Mouse (Mus musculus): ENCODE results near the gene Gbf1. TPM values are rescaled to one million over a fixed set of nuclear protein-coding genes. Genes with fewer than 3 reads are reported as not detected.
A peak's percentile ranks its signal among the peaks of the same experiment; 100 is the strongest.

Gene Gbf1
- total RNA-seq, 2 experiments from 2014 or later = 84.6 to 86.4 TPM

DNA sequence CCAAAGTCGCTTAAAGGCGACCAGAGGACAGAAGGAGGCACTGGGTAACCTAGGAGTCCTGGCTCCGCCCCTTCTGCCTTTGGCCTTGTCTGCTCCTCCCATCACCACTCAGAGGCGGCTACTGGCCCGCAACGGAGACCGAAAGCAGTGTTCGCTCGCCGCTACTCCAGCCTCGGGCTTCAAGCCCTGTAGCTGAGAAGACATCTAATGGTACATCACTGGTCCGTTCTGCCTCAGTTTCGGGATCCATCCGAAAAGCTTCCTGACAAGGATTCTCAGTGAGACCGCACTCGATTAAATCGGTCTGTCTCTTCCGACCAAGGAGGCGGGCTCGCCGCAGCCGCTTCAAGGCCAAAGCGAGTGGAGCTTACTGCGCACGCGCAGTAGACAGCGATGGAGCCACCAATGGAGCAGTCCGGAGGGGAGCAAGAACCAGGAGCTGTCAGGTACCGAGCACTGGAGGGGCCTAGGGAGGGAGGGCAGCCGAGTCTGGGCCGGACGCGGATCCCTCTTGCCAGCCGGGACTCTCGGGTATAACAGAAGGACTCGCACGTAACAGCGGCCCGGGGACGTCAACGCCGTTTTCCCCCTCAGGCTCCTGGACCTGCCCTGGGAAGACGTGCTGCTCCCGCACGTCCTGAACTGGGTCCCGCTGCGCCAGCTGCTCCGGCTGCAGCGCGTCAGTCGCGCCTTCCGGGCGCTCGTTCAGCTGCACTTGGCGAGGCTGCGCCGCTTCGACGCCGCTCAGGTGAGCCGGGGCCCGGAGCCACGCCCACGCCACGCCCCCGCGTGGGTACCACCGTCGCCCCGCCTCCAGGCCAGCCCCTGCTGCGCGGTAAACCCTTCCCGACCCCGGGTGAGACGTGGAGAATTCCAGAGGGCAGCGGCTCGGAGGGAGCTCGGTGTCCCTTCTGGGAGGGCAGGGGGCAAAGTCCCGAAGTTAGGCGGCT is 176.0 kb downstream of the Gbf1 start, which contains the start of gene Fbxl15:
Fbxl15 (plus strand) TSS at position 104 of the 950 bp plus-strand sequence.
- peak; percentile 90 to 93 for DNase-seq (ENCODE audit: low spot score in 2 of 2)

DNA sequence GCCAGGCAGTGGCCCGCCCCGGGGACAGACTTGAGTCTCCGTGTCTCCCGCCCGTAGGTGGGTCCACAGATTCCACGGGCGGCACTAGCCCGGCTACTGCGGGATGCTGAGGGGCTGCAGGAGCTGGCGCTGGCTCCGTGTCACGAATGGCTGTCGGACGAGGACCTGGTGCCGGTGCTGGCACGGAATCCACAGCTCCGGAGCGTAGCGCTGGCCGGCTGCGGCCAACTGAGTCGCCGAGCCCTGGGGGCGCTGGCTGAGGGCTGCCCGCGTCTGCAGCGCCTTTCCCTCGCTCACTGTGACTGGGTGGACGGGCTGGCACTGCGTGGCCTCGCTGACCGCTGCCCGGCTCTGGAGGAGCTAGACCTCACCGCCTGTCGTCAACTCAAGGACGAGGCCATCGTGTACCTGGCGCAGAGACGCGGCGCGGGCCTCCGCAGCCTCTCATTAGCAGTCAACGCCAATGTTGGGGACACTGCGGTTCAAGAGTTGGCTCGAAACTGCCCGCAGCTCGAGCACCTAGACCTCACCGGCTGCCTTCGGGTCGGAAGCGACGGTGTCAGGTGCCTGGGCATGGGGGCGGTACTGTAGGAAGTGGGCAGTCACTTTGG is 176.8 kb downstream of the Gbf1 start:
- DNase-seq (ENCODE audit: low spot score in 2 of 2) = no peak

DNA sequence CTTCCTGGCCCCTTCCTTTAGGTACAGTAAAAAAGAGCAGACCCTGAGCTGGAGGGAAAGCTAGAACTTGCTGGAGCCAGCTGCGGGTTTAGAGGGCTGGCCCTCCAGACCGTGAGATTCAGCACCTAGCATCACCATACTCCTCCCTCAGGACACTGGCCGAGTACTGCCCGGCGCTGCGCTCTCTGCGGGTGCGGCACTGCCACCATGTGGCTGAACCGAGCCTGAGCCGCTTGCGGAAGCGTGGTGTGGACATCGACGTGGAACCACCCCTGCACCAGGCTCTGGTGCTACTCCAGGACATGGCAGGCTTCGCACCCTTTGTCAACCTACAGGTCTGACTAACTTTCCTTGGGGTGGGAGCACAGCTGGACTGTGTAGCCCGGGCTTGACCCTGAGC is 177.6 kb downstream of the Gbf1 start:
- peak; percentile 81 to 86 for DNase-seq (ENCODE audit: low spot score in 2 of 2)

DNA sequence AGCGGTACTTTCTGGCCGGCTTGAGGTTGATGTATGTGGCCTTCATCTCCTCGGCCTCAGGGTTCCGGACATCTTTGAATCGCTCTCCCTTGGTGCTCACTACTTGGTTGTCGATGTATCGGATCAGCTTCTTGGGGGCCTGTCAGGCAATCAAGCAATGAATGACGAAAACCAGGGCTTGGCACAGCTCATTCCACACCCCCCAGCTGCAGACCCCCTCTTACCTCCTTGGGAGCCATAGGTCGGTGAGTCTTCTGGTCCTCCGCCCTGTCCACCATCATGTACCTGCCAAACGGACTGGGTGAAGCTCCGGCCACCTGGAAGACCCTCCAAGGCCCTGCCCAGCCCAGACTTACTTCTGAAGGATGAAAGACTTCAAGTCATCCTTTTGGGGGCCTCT is 178.4 kb downstream of the Gbf1 start:
- DNase-seq (ENCODE audit: low spot score in 2 of 2) = no peak

DNA sequence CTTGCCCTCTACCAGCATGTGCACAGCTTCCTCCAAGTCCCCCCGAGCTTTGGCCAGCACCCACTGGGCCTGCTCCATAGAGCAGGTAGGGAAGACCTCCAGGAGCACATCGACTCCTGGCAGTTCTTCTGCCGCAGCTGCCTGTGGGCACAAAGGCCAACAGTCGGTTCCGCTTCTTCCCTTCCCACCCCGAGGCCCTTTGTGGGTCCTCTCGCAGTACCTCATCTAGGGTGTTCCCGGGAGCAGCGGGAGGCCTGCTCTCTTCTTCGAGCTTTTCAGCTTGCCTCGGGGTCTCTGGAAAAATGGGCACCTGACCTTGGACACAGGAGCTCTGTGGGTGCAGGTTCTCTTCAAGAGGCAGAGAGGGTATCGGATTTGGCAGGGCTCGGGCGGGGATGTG is 179.0 kb downstream of the Gbf1 start:
- DNase-seq (ENCODE audit: low spot score in 2 of 2) = no peak

DNA sequence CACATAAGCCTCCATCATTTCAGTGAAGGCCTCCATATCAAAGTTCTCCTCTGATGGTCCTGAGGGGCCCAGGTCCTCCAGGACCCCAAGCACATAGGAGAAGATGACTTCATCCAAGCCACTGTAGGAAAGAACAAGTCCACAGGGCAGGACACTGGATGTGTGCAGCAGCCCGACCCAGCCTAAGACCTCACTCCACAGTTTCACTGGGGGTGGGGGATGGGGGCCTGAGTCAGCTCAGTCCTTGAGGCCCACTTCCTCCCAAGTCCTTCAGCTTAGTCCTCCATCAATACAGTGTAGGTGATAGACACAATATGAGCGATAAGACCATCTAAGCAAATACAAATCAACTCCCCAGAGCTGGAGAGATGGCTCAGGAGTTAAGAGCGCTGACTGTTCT is 179.6 kb downstream of the Gbf1 start:
- DNase-seq (ENCODE audit: low spot score in 2 of 2) = no peak

DNA sequence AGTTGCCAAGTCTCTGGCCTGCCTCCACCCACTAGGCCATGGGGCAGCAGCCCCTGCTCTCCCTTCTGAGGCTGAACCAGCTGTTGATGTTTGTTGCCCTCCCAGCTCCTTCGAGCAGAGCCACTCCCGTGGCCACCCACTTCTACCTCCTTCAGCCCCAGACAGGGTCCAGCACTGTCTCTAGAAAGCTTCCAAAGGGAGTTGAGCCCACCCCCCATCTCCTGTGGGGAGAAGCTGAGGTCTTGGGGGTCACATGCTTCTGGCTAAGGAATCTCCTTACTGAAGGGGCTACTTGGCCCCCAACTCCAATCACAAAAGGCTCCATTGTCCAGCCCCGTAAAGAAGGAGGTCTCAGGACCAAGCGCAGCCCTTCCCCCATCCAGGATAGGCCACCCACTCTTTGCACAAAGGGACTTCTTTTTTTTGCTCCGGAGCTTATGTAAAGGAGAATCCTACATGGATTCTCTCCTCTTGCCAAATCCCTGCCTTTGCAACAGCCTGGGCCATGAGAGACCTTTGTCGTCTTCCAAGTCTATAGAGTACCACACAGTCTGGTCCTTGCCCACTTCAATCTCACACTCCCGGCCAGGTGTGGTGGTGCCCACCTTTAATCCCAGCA is 180.5 kb downstream of the Gbf1 start:
- DNase-seq (ENCODE audit: low spot score in 2 of 2) = no peak

DNA sequence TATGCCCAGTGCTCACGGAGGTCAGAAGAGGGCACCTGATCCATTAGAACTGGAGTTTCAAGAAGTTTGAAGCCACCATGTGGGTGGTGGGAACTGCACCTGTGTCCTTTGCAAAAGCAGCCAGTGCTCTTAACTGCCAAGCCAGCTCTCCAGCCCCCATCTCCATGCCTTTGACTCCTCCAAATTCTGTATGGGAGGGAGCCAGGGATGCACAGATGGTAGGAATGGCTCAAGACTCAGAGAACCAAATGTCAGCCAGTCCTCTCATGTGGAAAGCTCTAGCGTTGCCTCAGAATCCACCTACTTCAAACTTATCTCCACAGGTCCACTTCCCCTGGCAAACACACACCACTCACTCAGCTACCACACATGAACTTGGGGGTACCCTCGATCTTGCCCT is 181.6 kb downstream of the Gbf1 start:
- no peak for DNase-seq (ENCODE audit: low spot score in 2 of 2)

Other genes starting within 250 kb of the Gbf1 start
- 10 to 100 TPM; 17.5 to 20.2 TPM for gene Armh3, start 154.0 kb upstream of the Gbf1 start, total RNA-seq (2021)
- 1 to 10 TPM; 7.8 to 8.4 TPM for gene Hps6, start 149.0 kb upstream of the Gbf1 start, total RNA-seq (2021)
- 10 to 100 TPM; 26.1 to 33.3 TPM for gene Pprc1, start 107.6 kb upstream of the Gbf1 start, total RNA-seq (2021)
- 100 to 1,000 TPM; 113 to 123 TPM for gene Ldb1, start 107.3 kb upstream of the Gbf1 start, total RNA-seq (2021)
- 10 to 100 TPM; 47.0 to 50.2 TPM for gene Nolc1, start 76.6 kb upstream of the Gbf1 start, total RNA-seq (2021)
- not detected for gene Elovl3, start 20.6 kb upstream of the Gbf1 start, total RNA-seq (2021)
- not detected for gene Pitx3, start 4.2 kb upstream of the Gbf1 start, total RNA-seq (2021)
- 1 to 10 TPM; 1.9 to 2.1 TPM for gene Nfkb2, start 151.8 kb downstream of the Gbf1 start, total RNA-seq (2021)
- 100 to 1,000 TPM; 612 to 681 TPM for gene Psd, start 174.6 kb downstream of the Gbf1 start, total RNA-seq (2021)
- 10 to 100 TPM; 30.0 to 31.1 TPM for gene Fbxl15, start 175.7 kb downstream of the Gbf1 start, total RNA-seq (2021)
- 100 to 1,000 TPM; 199 to 202 TPM for gene Cuedc2, start 186.2 kb downstream of the Gbf1 start, total RNA-seq (2021)
- gene Mfsd13a, start 188.6 kb downstream of the Gbf1 start, total RNA-seq (2021) = 10 to 100 TPM; 22.7 to 26.4 TPM
- gene 2310034G01Rik, start 197.8 kb downstream of the Gbf1 start, total RNA-seq (2021) = under 1 TPM; 0.79 to 0.98 TPM
- 100 to 1,000 TPM; 196 to 198 TPM for gene Actr1a, start 243.2 kb downstream of the Gbf1 start, total RNA-seq (2021)
- 10 to 100 TPM; 18.4 to 18.6 TPM for gene Sufu, start 244.4 kb downstream of the Gbf1 start, total RNA-seq (2021)

All from left cerebral cortex, adult 18-20 months (tissue).